Mouse (Mus musculus): ENCODE results near the gene Olfr263.

- TF ChIP-seq EP300 (IDR thresholded peaks at IDR 0.05; ENCODE audit: low read depth) (no peak), CTCF (IDR thresholded peaks at IDR 0.05; ENCODE audit: low read depth) (no peak)
Measured at GRCm38 (mm10) chr13:21169657-21170430, 40.4 kb downstream of the Olfr263 start.
